Mouse (Mus musculus): ENCODE data around the gene Mast4.

GRCm38 (mm10) chr13:102857539-102857838 lies 476.8 kb downstream of the Mast4 start:
- TF ChIP-seq CTCF (IDR thresholded peaks at IDR 0.05; ENCODE audit: borderline replicate concordance, control insufficient read depth, extremely low read depth, insufficient read depth, low read length, poor library complexity) = no peak
- no peak for TF ChIP-seq POLR2A (IDR thresholded peaks at IDR 0.05; ENCODE audit: control insufficient read depth, extremely low read depth, insufficient read depth, low read length, poor library complexity)

Measured in thymus, adult 2 months (tissue).